Comparison of ENCODE assay signal across 22 mouse cellular contexts in the genomic region with DNA sequence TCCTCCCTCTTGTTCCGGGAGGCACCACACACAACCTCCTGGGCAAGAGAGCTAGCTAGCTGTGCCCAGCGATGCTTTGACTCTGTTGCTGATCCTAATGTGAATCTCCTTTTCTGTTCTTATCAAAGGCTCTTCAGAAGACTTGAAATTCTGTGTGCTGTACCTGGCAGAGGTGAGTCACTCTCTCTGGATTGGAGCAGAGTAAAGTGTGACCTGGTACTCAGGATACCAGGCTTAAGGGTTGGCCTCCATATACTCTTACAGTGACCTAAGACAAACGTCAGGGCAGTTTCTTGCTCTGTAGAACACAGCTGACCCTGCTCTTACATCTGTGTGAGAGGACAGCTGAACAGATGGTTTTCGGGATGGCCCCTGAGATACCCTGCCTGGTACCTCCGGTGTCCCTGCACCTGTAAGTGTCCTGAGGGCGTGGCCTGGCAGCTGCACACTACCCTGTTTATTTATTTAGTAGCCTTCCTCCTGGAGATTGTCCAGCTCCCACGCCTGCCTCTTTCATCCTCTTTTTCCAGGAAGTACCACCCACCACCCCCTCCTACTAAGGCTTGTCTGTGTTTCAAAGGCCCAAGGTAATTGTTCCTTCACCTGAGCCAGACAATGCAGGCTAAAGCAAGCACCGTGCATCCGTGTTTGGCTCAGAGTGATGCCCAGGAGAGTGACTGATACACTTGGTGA.
DNase-seq lines count a peak whose midpoint lies in the region; ATAC-seq and TF ChIP-seq lines count a peak whose summit lies in the region.
"Had no signal": no experiment of that assay in that cellular context is flagged by ENCODE, and none has a peak within 500 bp of the region (broad histone marks: within the 10 kb centered on the region; RNA-seq: fewer than 3 reads in every experiment).

No protein-coding gene starts in this region.

- no peak overlapping the region for H3K9ac ChIP-seq in kidney, postnatal 0 days (ENCODE audit: low read depth, low read length)
- H3K9ac ChIP-seq in intestine, embryonic 16.5 days (ENCODE audit: low read depth, low read length) = no peak overlapping the region
- H3K9ac ChIP-seq: embryonic facial prominence, embryonic 13.5 days; heart, embryonic 13.5 days; hindbrain, embryonic 15.5 days had no signal

- no peaks in the 10 kb centered on the region for H3K36me3 ChIP-seq in kidney, postnatal 0 days (ENCODE audit: insufficient read depth, low read length)
- no peaks in the 10 kb centered on the region for H3K36me3 ChIP-seq in intestine, embryonic 16.5 days (ENCODE audit: control insufficient read depth, insufficient read depth, low read length)
- H3K36me3 ChIP-seq: embryonic facial prominence, embryonic 13.5 days; hindbrain, embryonic 15.5 days had no signal

- ATAC-seq in kidney, postnatal 0 days (replicated peaks; ENCODE audit: low FRiP score, low read depth) = 0 out of 2 replicates have a peak, but pooled peaks have one; percentile 31
- ATAC-seq in intestine, embryonic 16.5 days = 0 out of 2 replicates have a peak, but pooled peaks have one; percentile 18
- ATAC-seq: activated CD4-positive, CD25-positive, alpha-beta regulatory T cell, adult 4 months; forebrain, embryonic 14.5 days; Patski had no signal

- no peak overlapping the region for H3K4me3 ChIP-seq in kidney, postnatal 0 days (replicated peaks; ENCODE audit: low read depth, low read length)
- no peak overlapping the region for H3K4me3 ChIP-seq in intestine, embryonic 16.5 days (ENCODE audit: low read length)
- H3K4me3 ChIP-seq: embryonic facial prominence, embryonic 13.5 days; forebrain, embryonic 10.5 days; heart, embryonic 13.5 days; hindbrain, embryonic 15.5 days had no signal

- 39% methylated on average over 9 of the region's 9 CpGs for WGBS in kidney, postnatal 0 days
- WGBS in intestine, embryonic 16.5 days = 56% methylated on average over 9 of the region's 9 CpGs

- no peaks in the 10 kb centered on the region for H3K27me3 ChIP-seq in kidney, postnatal 0 days (ENCODE audit: insufficient read depth, low read length)
- no peaks in the 10 kb centered on the region for H3K27me3 ChIP-seq in intestine, embryonic 16.5 days (replicated peaks; ENCODE audit: control insufficient read depth, insufficient read depth, low read length)
- H3K27me3 ChIP-seq: embryonic facial prominence, embryonic 13.5 days; hindbrain, embryonic 15.5 days; Patski had no signal

- peaks cover 3% of the 10 kb centered on the region for H3K4me1 ChIP-seq in kidney, postnatal 0 days (replicated peaks; ENCODE audit: insufficient read depth, low read length)
- peaks cover 6% of the 10 kb centered on the region for H3K4me1 ChIP-seq in intestine, embryonic 16.5 days (ENCODE audit: control insufficient read depth, insufficient read depth, low read length)

- no peak for TF ChIP-seq CTCF in kidney, postnatal 0 days (IDR thresholded peaks at IDR 0.05; ENCODE audit: low read depth)

- DNase-seq in heart, adult 11 months = peak; percentile 95
- DNase-seq in heart, adult 8-10 months (ENCODE audit: low spot score) = no peak
- no peak for DNase-seq in kidney, postnatal 0 days (ENCODE audit: low spot score)
- DNase-seq in kidney, postnatal 4 days = no peak
- DNase-seq in ES-CJ7 (ENCODE audit: low read depth, low spot score) = peak; percentile 28
- no peak for DNase-seq in thymus, postnatal 0 days (ENCODE audit: low spot score)
- DNase-seq in right cerebral cortex, adult 18-20 months = no peak
- DNase-seq: adrenal gland, postnatal 14 days; cerebellum, adult 11-12 months; cerebellum, adult 9-10 months; cerebellum, postnatal 25 days; gastrocnemius, postnatal 36 days; heart, adult 18-20 months; heart, postnatal 36 days had no signal

- H3K9me3 ChIP-seq in kidney, postnatal 0 days (replicated peaks; ENCODE audit: low read length) = no peaks in the 10 kb centered on the region
- no peaks in the 10 kb centered on the region for H3K9me3 ChIP-seq in intestine, embryonic 16.5 days (ENCODE audit: control insufficient read depth, low read length)
- H3K9me3 ChIP-seq: embryonic facial prominence, embryonic 13.5 days; forebrain, embryonic 10.5 days; heart, embryonic 13.5 days; hindbrain, embryonic 15.5 days had no signal

- H3K27ac ChIP-seq in kidney, postnatal 0 days = no peak overlapping the region
- H3K27ac ChIP-seq in intestine, embryonic 16.5 days (ENCODE audit: low read length) = no peak overlapping the region
- H3K27ac ChIP-seq: embryonic facial prominence, embryonic 13.5 days; forebrain, embryonic 10.5 days; heart, embryonic 13.5 days; hindbrain, embryonic 15.5 days had no signal

- H3K4me2 ChIP-seq in kidney, postnatal 0 days (ENCODE audit: low read length) = no peak overlapping the region
- no peak overlapping the region for H3K4me2 ChIP-seq in intestine, embryonic 16.5 days (ENCODE audit: low read depth, low read length)
- H3K4me2 ChIP-seq: embryonic facial prominence, embryonic 13.5 days; heart, embryonic 13.5 days; hindbrain, embryonic 15.5 days had no signal

Comparison
In these comparisons a context has a peak if more than half of its experiments do, and no peak if none do; other contexts are left out.
1. DNase-seq: peak in heart, adult 11 months (single experiment) and ES-CJ7 (single experiment); none in heart, adult 8-10 months (single experiment), kidney, postnatal 0 days (single experiment), kidney, postnatal 4 days (0 of 2), thymus, postnatal 0 days (single experiment) and right cerebral cortex, adult 18-20 months (single experiment).